Mouse (Mus musculus) lung, postnatal 0 days (tissue): ENCODE results near the gene Tmem144. TPM values are rescaled to one million over a fixed set of nuclear protein-coding genes. Genes with fewer than 3 reads are reported as not detected.

ENCODE experiments used
- ATAC-seq: fragments of 200-750 bp; cut with Nextera tagmentation; 2 replicates; pipeline ENCODE4 v1.8.0; 2017; ENCODE audit warnings: moderate library complexity
- DNase-seq: peaks from one replicate; pipeline ENCODE4 v3.0.0-alpha.2; 2016; ENCODE audit warnings: low spot score
- H3K27ac ChIP-seq: fragments of 300-500 bp; sonication (generic); 2 replicates; pipeline ENCODE4 v1.5.1; 2014; ENCODE audit warnings: antibody characterized with exemption, mild to moderate bottlenecking, low read length, mixed read lengths
- H3K27me3 ChIP-seq: fragments of 300-500 bp; sonication (generic); replicated peaks from 2 replicates; pipeline ENCODE4 v1.6.1; 2014; ENCODE audit warnings: low read length, mixed read lengths; ENCODE audit not compliant: insufficient read depth
- H3K36me3 ChIP-seq: fragments of 300-500 bp; sonication (generic); 2 replicates; pipeline ENCODE4 v1.6.1; 2014; ENCODE audit warnings: low read length, mixed read lengths; ENCODE audit not compliant: insufficient read depth
- H3K4me1 ChIP-seq: fragments of 300-500 bp; sonication (generic); 2 replicates; pipeline ENCODE4 v1.6.1; 2014; ENCODE audit warnings: antibody characterized with exemption, low read depth, low read length, mixed read lengths; ENCODE audit not compliant: insufficient read depth
- H3K4me2 ChIP-seq: fragments of 300-500 bp; sonication (generic); replicated peaks from 2 replicates; pipeline ENCODE4 v1.6.1; 2014; ENCODE audit warnings: low read depth, mild to moderate bottlenecking, low read length, moderate library complexity, mixed read lengths
- H3K4me3 ChIP-seq: fragments of 300-500 bp; sonication (generic); 2 replicates; pipeline ENCODE4 v1.5.1; 2014; ENCODE audit warnings: low read depth, low read length
- H3K9ac ChIP-seq: fragments of 300-500 bp; sonication (generic); replicated peaks from 2 replicates; pipeline ENCODE4 v1.6.1; 2014; ENCODE audit warnings: low read depth, mild to moderate bottlenecking
- H3K9me3 ChIP-seq: fragments of 300-500 bp; sonication (generic); 2 replicates; pipeline ENCODE4 v1.6.1; 2016; ENCODE audit warnings: low read length, mixed read lengths
- CTCF ChIP-seq: IDR thresholded peaks from 2 replicates; pipeline ENCODE4 v1.5.1; 2016; ENCODE audit warnings: antibody characterized with exemption, mild to moderate bottlenecking
- EP300 ChIP-seq: IDR thresholded peaks from 2 replicates; pipeline ENCODE4 v1.6.1; 2016; ENCODE audit warnings: antibody characterized with exemption, mild to moderate bottlenecking, control low read depth
- WGBS: fragments of 180-500 bp; shearing (Covaris S2); extraction: QIAGEN DNeasy Blood & Tissue Kit; methylation state at CpG from one replicate; pipeline ENCODE4 v1.1.7; 2014; 5-methylcytosine and 5-hydroxymethylcytosine counted together
- polyA plus RNA-seq: library from polyadenylated mRNA; unstranded; fragments of >200 nt; fragmentation: Nextera tagmentation; extraction: Ambion mirVana; gene quantifications from 2 replicates; pipeline ENCODE4 v1.2.1, GENCODE M21; 2015

The Tmem144 gene
- polyA plus RNA-seq, 1 experiment from 2014 or later = 4.4 TPM

GRCm38 (mm10) chr3:79897534-79898370 is 45.2 kb upstream of the Tmem144 start:
- H3K4me1 ChIP-seq = no peaks in the 10 kb centered on the region
- no peaks in the 10 kb centered on the region for H3K36me3 ChIP-seq
- H3K9ac ChIP-seq = no peak overlapping the region
- no peak overlapping the region for H3K4me2 ChIP-seq
- DNase-seq = peak; percentile 78
- ATAC-seq = 0 out of 2 replicates have a peak, but pooled peaks have one; percentile 23
- H3K4me3 ChIP-seq = no peak overlapping the region
- TF ChIP-seq CTCF (no peak), EP300 (peak; percentile 58)
- no peaks in the 10 kb centered on the region for H3K27me3 ChIP-seq
- H3K9me3 ChIP-seq = no peaks in the 10 kb centered on the region
- 62% methylated on average over 13 of the region's 13 CpGs for WGBS
- H3K27ac ChIP-seq = no peak overlapping the region

- H3K36me3 ChIP-seq = no peaks in the 10 kb centered on the region
- no peak overlapping the region; the same call in 1 of the 2 replicates for H3K4me3 ChIP-seq
- 56% methylated on average over 2 of the region's 2 CpGs for WGBS
- TF ChIP-seq CTCF (no peak), EP300 (0 out of 2 replicates have a peak, but pooled peaks have one; percentile 13)
- ATAC-seq = peak; percentile 40
- H3K27me3 ChIP-seq = no peaks in the 10 kb centered on the region
- DNase-seq = peak; percentile 34
- no peaks in the 10 kb centered on the region for H3K9me3 ChIP-seq
- H3K9ac ChIP-seq = no peak overlapping the region
- H3K4me2 ChIP-seq = peak overlapping the region; percentile 69
- H3K4me1 ChIP-seq = peaks cover 11% of the 10 kb centered on the region; the same call in 1 of the 2 replicates
- no peak overlapping the region for H3K27ac ChIP-seq
Observed at GRCm38 (mm10) chr3:79887966-79888365, 35.4 kb upstream of the Tmem144 start.

GRCm38 (mm10) chr3:79887161-79887855 is 34.7 kb upstream of the Tmem144 start:
- WGBS = 31% methylated on average over 8 of the region's 8 CpGs
- no peaks in the 10 kb centered on the region for H3K27me3 ChIP-seq
- peak overlapping the region; percentile 42; the same call in 1 of the 2 replicates for H3K4me3 ChIP-seq
- DNase-seq (no peak), ATAC-seq (no peak)
- H3K9me3 ChIP-seq = no peaks in the 10 kb centered on the region
- peak overlapping the region; percentile 69 for H3K4me2 ChIP-seq
- H3K36me3 ChIP-seq = no peaks in the 10 kb centered on the region
- 0 out of 2 replicates have a peak overlapping the region, but pooled peaks have one; percentile 20 for H3K27ac ChIP-seq
- TF ChIP-seq CTCF = no peak
- no peak for TF ChIP-seq EP300
- no peak overlapping the region for H3K9ac ChIP-seq
- peaks cover 11% of the 10 kb centered on the region; the same call in 1 of the 2 replicates for H3K4me1 ChIP-seq

- Histone ChIP-seq H3K4me1 (peaks cover 11% of the 10 kb centered on the region; the same call in 1 of the 2 replicates), H3K27ac (peak overlapping the region; percentile 55), H3K27me3 (no peaks in the 10 kb centered on the region), H3K9ac (peak overlapping the region; percentile 39), H3K4me2 (peak overlapping the region; percentile 69), H3K36me3 (no peaks in the 10 kb centered on the region), H3K4me3 (peak overlapping the region; percentile 42), H3K9me3 (no peaks in the 10 kb centered on the region)
- ATAC-seq (peak; percentile 18), DNase-seq (no peak)
- WGBS = 55% methylated on average over 23 of the region's 23 CpGs
- TF ChIP-seq CTCF = peak; percentile 71
- TF ChIP-seq EP300 = no peak
Observed at GRCm38 (mm10) chr3:79886357-79887091, 34.0 kb upstream of the Tmem144 start.

GRCm38 (mm10) chr3:79885686-79886356 is 33.2 kb upstream of the Tmem144 start:
- peak overlapping the region; percentile 69 for H3K4me2 ChIP-seq
- H3K36me3 ChIP-seq = no peaks in the 10 kb centered on the region
- no peaks in the 10 kb centered on the region for H3K27me3 ChIP-seq
- H3K4me3 ChIP-seq = peak overlapping the region; percentile 42
- H3K9me3 ChIP-seq = no peaks in the 10 kb centered on the region
- peaks cover 11% of the 10 kb centered on the region; the same call in 1 of the 2 replicates for H3K4me1 ChIP-seq
- peak overlapping the region; percentile 55 for H3K27ac ChIP-seq
- TF ChIP-seq CTCF = no peak
- no peak for TF ChIP-seq EP300
- WGBS = 2% methylated on average over 19 of the region's 19 CpGs
- H3K9ac ChIP-seq = peak overlapping the region; percentile 39
- DNase-seq (peak; percentile 71), ATAC-seq (peak; percentile 74)
